Mouse (Mus musculus): Measurements from ENCODE around the gene Cnp. TPM values are rescaled to one million over a fixed set of nuclear protein-coding genes. Genes with fewer than 3 reads are reported as not detected.
A peak's percentile ranks its signal among the peaks of the same experiment; 100 is the strongest.

Gene Cnp
- polyA plus RNA-seq, 1 experiment from 2014 or later: 22.0 TPM

DNA sequence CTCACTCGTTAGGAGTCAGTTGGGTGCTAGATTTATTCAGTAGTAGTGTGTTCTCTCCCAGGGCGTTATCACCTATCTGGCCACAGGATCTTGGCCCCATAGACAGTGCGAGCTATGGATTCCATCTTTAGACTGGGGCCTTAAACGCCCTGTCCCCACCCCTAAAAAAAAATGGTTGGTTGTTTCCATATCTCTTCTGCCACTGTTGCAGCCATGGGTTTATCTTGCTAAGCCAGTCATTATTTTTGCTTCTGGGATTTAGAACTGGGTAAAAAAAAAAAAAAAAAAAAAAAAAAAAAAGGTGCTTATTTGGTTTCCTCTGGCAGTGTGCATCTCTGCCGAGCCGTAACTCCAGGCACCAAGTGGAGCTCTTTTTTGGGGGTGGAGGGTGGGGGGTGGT, 10.0 kb upstream of the Cnp start:
- Histone ChIP-seq H3K27me3 (replicated peaks; ENCODE audit: control insufficient read depth, insufficient read depth, low read length) (no peaks in the 10 kb centered on the region), H3K4me2 (ENCODE audit: low read length) (no peak overlapping the region), H3K4me3 (ENCODE audit: low read depth, low read length) (no peak overlapping the region), H3K36me3 (ENCODE audit: control insufficient read depth, insufficient read depth, low read length) (no peaks in the 10 kb centered on the region), H3K9me3 (replicated peaks; ENCODE audit: control insufficient read depth, low read length) (no peaks in the 10 kb centered on the region), H3K27ac (ENCODE audit: low read depth, low read length) (no peak overlapping the region), H3K4me1 (ENCODE audit: control insufficient read depth, insufficient read depth, low read length) (no peaks in the 10 kb centered on the region), H3K9ac (ENCODE audit: low read length) (no peak overlapping the region)
- DNase-seq (ENCODE audit: low spot score) (no peak), ATAC-seq (peak; percentile 15; the same call in 1 of the 2 replicates)
- 85% methylated on average over 6 of the region's 6 CpGs for WGBS

DNA sequence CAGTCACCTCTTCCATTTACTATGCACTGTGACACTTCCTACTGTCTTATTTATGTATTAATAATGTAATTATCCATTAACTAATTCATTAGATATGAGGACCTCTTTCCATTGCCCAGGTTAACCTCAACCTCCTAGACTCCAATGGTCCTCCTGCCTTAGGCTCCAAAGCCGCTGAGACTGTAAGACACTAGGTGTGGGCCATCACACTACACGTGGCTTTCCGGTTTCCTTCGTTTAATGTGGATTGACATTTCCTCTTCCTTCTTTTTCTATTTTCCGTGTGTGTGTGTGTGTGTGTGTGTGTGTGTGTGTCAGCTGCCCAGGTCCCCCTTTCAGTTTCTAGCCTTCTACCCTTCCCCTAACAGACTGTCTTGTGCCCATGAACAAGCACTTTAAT, 7.5 kb upstream of the Cnp start:
- Histone ChIP-seq H3K4me2 (ENCODE audit: low read length) (no peak overlapping the region), H3K27me3 (replicated peaks; ENCODE audit: control insufficient read depth, insufficient read depth, low read length) (no peaks in the 10 kb centered on the region), H3K4me1 (ENCODE audit: control insufficient read depth, insufficient read depth, low read length) (no peaks in the 10 kb centered on the region), H3K36me3 (ENCODE audit: control insufficient read depth, insufficient read depth, low read length) (no peaks in the 10 kb centered on the region), H3K9ac (ENCODE audit: low read length) (no peak overlapping the region), H3K27ac (ENCODE audit: low read depth, low read length) (no peak overlapping the region), H3K4me3 (ENCODE audit: low read depth, low read length) (no peak overlapping the region), H3K9me3 (replicated peaks; ENCODE audit: control insufficient read depth, low read length) (no peaks in the 10 kb centered on the region)
- ATAC-seq (no peak), DNase-seq (ENCODE audit: low spot score) (no peak)
- WGBS: 86% methylated on average over 5 of the region's 5 CpGs

DNA sequence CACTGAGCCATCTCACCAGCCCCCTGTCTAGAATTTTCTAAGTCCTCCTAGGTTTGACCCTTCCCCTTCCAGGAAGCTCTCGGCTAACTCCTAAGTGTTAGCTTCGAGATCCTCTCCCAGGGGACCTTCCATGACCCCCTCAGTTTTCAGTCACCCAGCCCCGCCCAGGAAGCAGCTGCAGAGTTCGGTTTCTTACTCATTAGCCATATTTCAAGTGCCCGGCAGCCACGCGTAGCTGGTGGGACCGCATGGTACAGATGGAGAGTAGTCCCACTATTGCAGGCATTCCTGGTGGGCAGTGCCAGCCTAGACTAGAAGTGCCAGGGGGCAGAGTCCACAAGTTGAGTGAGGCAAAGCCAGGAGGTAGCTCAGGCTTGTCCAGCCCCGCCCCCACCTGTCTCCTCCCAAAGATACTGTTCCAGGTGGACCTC, 6.9 kb upstream of the Cnp start:
- Histone ChIP-seq H3K4me2 (ENCODE audit: low read length) (no peak overlapping the region), H3K4me3 (ENCODE audit: low read depth, low read length) (no peak overlapping the region), H3K27ac (ENCODE audit: low read depth, low read length) (no peak overlapping the region), H3K9me3 (replicated peaks; ENCODE audit: control insufficient read depth, low read length) (no peaks in the 10 kb centered on the region), H3K9ac (ENCODE audit: low read length) (no peak overlapping the region), H3K27me3 (replicated peaks; ENCODE audit: control insufficient read depth, insufficient read depth, low read length) (no peaks in the 10 kb centered on the region), H3K36me3 (ENCODE audit: control insufficient read depth, insufficient read depth, low read length) (no peaks in the 10 kb centered on the region), H3K4me1 (ENCODE audit: control insufficient read depth, insufficient read depth, low read length) (no peaks in the 10 kb centered on the region)
- ATAC-seq (no peak), DNase-seq (ENCODE audit: low spot score) (no peak)
- WGBS: 74% methylated on average over 9 of the region's 9 CpGs

DNA sequence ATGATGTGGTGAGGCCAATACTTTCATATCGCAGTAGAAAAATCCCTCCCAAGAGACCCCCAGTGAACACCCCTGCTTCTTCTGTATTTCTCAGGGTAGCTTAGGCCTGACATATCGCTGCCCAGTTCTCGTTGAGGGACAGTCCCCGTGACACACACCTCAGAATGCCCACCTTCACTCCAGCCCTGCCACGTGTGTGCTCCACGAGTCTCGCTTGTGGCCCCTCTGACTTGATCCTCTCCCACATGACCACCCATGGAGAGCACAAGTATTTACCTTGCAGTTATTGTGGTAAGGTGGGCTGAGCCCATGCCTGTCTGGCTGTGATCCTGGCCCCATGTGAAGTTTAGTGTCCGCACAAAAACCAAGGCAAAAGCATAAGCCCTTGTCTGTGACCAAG, 6.0 kb upstream of the Cnp start:
- 84% methylated on average over 8 of the region's 8 CpGs for WGBS
- Histone ChIP-seq H3K9me3 (replicated peaks; ENCODE audit: control insufficient read depth, low read length) (no peaks in the 10 kb centered on the region), H3K4me3 (ENCODE audit: low read depth, low read length) (no peak overlapping the region), H3K36me3 (ENCODE audit: control insufficient read depth, insufficient read depth, low read length) (no peaks in the 10 kb centered on the region), H3K27ac (ENCODE audit: low read depth, low read length) (no peak overlapping the region), H3K27me3 (replicated peaks; ENCODE audit: control insufficient read depth, insufficient read depth, low read length) (no peaks in the 10 kb centered on the region), H3K9ac (ENCODE audit: low read length) (no peak overlapping the region), H3K4me2 (ENCODE audit: low read length) (no peak overlapping the region), H3K4me1 (ENCODE audit: control insufficient read depth, insufficient read depth, low read length) (no peaks in the 10 kb centered on the region)
- no peak for DNase-seq (ENCODE audit: low spot score)
- ATAC-seq: no peak

DNA sequence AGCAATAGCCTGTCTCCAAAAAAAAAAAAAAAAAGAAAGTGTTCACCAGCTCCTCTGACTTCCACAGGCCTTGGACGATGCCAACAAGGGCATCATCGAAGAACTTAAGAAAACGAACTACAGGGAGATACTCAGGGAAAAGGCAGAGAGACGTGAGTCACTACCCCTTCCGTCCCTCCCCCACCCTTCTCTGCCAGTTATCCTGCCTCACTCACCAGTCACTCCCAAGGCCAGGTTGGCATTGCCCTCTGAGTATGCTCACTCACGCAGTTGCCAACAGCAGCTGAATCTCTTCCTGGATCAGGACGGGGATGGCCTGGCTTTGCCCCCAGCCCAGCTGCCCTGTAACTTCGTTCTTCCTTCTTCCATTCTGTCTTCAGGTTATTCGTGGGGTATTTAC, 4.9 kb upstream of the Cnp start:
- ATAC-seq (no peak), DNase-seq (ENCODE audit: low spot score) (no peak)
- no peaks in the 10 kb centered on the region for H3K4me1 ChIP-seq (ENCODE audit: control insufficient read depth, insufficient read depth, low read length)
- 68% methylated on average over 9 of the region's 9 CpGs for WGBS
- no peak overlapping the region for H3K4me2 ChIP-seq (ENCODE audit: low read length)
- no peaks in the 10 kb centered on the region for H3K36me3 ChIP-seq (ENCODE audit: control insufficient read depth, insufficient read depth, low read length)
- no peak overlapping the region for H3K27ac ChIP-seq (ENCODE audit: low read depth, low read length)
- H3K27me3 ChIP-seq (replicated peaks; ENCODE audit: control insufficient read depth, insufficient read depth, low read length): no peaks in the 10 kb centered on the region
- no peak overlapping the region for H3K9ac ChIP-seq (ENCODE audit: low read length)
- no peak overlapping the region for H3K4me3 ChIP-seq (ENCODE audit: low read depth, low read length)
- no peaks in the 10 kb centered on the region for H3K9me3 ChIP-seq (replicated peaks; ENCODE audit: control insufficient read depth, low read length)

DNA sequence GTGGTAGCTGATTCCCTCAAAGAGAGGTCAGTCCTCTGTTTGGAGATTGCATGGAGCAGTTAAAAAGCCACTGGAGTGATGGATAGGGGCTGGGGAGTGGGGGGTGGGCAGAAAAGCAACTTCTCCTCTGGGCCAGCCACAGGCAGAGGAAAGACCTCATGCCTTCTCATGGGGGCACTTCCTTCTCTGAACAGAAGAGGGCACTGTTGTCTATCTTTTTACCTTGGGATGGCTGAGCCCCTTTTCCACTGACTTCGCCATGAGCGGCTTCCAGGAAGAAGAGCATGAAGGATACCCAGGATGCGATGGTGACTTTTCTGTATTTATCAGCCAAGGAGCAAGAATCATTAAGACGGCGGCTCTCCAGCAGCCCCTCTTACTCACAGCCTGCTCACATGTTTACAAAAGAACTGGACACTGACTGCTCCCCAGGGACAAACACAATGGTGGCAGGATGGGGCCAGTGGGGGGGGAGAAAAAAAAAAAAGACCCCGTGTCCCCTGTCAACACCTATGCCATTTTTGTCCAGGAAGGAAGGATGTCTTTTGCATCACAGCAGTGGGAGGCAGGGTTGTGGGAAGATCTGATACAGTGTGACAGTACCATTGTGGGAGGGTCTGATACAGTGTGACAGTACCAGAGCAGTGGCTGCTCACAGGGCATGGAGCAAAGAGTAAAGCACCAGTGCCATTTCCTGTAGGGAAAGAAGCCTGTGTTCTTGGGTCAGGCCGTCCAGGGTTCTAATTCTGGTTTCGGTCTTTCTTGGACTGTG, 4.1 kb upstream of the Cnp start:
- H3K4me3 ChIP-seq (ENCODE audit: low read depth, low read length): peak overlapping the region; percentile 8; the same call in 1 of the 2 replicates
- no peaks in the 10 kb centered on the region; the same call in 1 of the 2 replicates for H3K4me1 ChIP-seq (ENCODE audit: control insufficient read depth, insufficient read depth, low read length)
- H3K27ac ChIP-seq (ENCODE audit: low read depth, low read length): no peak overlapping the region
- peak overlapping the region; percentile 50 for H3K4me2 ChIP-seq (ENCODE audit: low read length)
- peak overlapping the region; percentile 21 for H3K9ac ChIP-seq (ENCODE audit: low read length)
- 12% methylated on average over 8 of the region's 8 CpGs for WGBS
- peak; percentile 54; the same call in 1 of the 2 replicates for ATAC-seq
- DNase-seq (ENCODE audit: low spot score): peak; percentile 90
- no peaks in the 10 kb centered on the region for H3K36me3 ChIP-seq (ENCODE audit: control insufficient read depth, insufficient read depth, low read length)
- H3K9me3 ChIP-seq (replicated peaks; ENCODE audit: control insufficient read depth, low read length): no peaks in the 10 kb centered on the region
- H3K27me3 ChIP-seq (replicated peaks; ENCODE audit: control insufficient read depth, insufficient read depth, low read length): no peaks in the 10 kb centered on the region

DNA sequence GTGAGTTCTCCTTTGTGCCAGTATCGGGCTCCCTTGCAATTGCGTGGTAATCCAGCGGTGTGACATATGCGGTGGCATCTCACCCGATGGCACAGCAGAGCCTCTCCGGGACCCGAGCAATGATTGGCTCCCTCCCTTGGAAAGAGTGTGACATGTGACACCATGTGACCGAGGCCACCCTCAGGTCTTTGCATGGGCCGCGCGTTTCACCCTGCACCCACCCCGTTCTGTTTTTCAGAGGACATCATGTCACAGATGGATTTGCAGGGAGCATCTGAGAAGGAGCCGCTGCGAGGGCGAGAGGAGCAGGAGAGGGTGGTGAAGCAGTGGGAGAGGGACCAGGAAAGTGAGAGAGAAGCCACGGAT, 3.5 kb upstream of the Cnp start:
- Histone ChIP-seq H3K36me3 (ENCODE audit: control insufficient read depth, insufficient read depth, low read length) (no peaks in the 10 kb centered on the region), H3K9ac (ENCODE audit: low read length) (peak overlapping the region; percentile 21; the same call in 1 of the 2 replicates), H3K4me2 (ENCODE audit: low read length) (peak overlapping the region; percentile 50), H3K27ac (ENCODE audit: low read depth, low read length) (no peak overlapping the region), H3K4me3 (ENCODE audit: low read depth, low read length) (0 out of 2 replicates have a peak overlapping the region, but pooled peaks have one; percentile 8), H3K27me3 (replicated peaks; ENCODE audit: control insufficient read depth, insufficient read depth, low read length) (no peaks in the 10 kb centered on the region), H3K9me3 (replicated peaks; ENCODE audit: control insufficient read depth, low read length) (no peaks in the 10 kb centered on the region), H3K4me1 (ENCODE audit: control insufficient read depth, insufficient read depth, low read length) (no peaks in the 10 kb centered on the region; the same call in 1 of the 2 replicates)
- WGBS: 16% methylated on average over 16 of the region's 16 CpGs
- ATAC-seq (peak; percentile 22; the same call in 1 of the 2 replicates), DNase-seq (ENCODE audit: low spot score) (peak; percentile 16)

DNA sequence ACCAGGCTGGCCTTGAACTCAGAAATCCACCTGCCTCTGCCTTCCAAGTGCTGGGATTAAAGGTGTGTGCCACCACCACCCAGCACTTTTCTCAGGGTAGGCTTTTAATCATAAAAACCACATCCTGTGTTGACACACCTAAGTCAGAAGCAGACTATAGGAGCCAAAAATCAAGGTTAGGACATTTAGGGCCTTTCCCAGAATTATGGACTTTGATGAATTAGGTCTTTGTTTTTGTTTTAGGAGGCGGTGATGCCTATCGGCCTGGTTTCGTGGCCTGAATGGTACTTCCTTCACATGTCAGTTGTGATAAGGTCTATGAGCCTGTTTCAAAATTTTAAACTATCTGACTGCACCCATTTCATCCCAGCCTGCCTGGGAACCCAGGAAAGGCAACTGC, 516 bp upstream of the Cnp start:
- Histone ChIP-seq H3K9me3 (replicated peaks; ENCODE audit: control insufficient read depth, low read length) (no peaks in the 10 kb centered on the region), H3K27ac (ENCODE audit: low read depth, low read length) (no peak overlapping the region), H3K36me3 (ENCODE audit: control insufficient read depth, insufficient read depth, low read length) (peaks cover 9% of the 10 kb centered on the region; the same call in 1 of the 2 replicates), H3K4me2 (ENCODE audit: low read length) (peak overlapping the region; percentile 78), H3K4me3 (ENCODE audit: low read depth, low read length) (no peak overlapping the region), H3K27me3 (replicated peaks; ENCODE audit: control insufficient read depth, insufficient read depth, low read length) (no peaks in the 10 kb centered on the region), H3K9ac (ENCODE audit: low read length) (no peak overlapping the region), H3K4me1 (ENCODE audit: control insufficient read depth, insufficient read depth, low read length) (no peaks in the 10 kb centered on the region; the same call in 1 of the 2 replicates)
- ATAC-seq (no peak), DNase-seq (ENCODE audit: low spot score) (no peak)
- WGBS: 96% methylated on average over 3 of the region's 3 CpGs

DNA sequence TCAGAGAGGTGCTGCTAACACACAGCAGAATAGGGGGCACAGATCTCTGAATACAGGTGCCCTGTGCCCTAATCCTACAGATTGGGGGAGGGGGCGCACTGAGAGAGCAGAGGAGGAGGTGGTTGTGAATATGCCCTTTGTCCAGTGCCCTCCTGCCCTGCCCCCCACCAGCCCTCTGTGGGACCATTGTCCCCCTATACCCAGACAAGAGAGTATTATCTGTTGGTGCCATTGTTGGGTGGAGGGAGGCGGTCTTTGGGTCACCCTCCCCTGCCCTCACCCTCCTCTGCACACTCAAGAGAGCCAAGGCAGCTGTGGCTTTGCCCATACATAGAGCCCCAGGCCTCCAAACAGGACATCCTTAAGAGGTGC, 766 bp downstream of the Cnp start:
- no peaks in the 10 kb centered on the region for H3K9me3 ChIP-seq (replicated peaks; ENCODE audit: control insufficient read depth, low read length)
- WGBS: 18% methylated on average over 2 of the region's 2 CpGs
- DNase-seq (ENCODE audit: low spot score) (no peak), ATAC-seq (0 out of 2 replicates have a peak, but pooled peaks have one; percentile 16)
- H3K36me3 ChIP-seq (ENCODE audit: control insufficient read depth, insufficient read depth, low read length): peaks cover 20% of the 10 kb centered on the region
- peak overlapping the region; percentile 78 for H3K4me2 ChIP-seq (ENCODE audit: low read length)
- no peak overlapping the region for H3K27ac ChIP-seq (ENCODE audit: low read depth, low read length)
- no peaks in the 10 kb centered on the region; the same call in 1 of the 2 replicates for H3K4me1 ChIP-seq (ENCODE audit: control insufficient read depth, insufficient read depth, low read length)
- peak overlapping the region; percentile 67 for H3K9ac ChIP-seq (ENCODE audit: low read length)
- H3K27me3 ChIP-seq (replicated peaks; ENCODE audit: control insufficient read depth, insufficient read depth, low read length): no peaks in the 10 kb centered on the region
- peak overlapping the region; percentile 62 for H3K4me3 ChIP-seq (ENCODE audit: low read depth, low read length)
